Mouse (Mus musculus) urinary bladder, postnatal 14 days (tissue): ENCODE measurements around the gene Srrm1.
A peak's percentile ranks its signal among the peaks of the same experiment; 100 is the strongest.

ENCODE experiments used
- DNase-seq: peaks from one replicate; pipeline ENCODE4 v3.0.0; 2021; ENCODE audit warnings: low spot score

Srrm1 gene

DNA sequence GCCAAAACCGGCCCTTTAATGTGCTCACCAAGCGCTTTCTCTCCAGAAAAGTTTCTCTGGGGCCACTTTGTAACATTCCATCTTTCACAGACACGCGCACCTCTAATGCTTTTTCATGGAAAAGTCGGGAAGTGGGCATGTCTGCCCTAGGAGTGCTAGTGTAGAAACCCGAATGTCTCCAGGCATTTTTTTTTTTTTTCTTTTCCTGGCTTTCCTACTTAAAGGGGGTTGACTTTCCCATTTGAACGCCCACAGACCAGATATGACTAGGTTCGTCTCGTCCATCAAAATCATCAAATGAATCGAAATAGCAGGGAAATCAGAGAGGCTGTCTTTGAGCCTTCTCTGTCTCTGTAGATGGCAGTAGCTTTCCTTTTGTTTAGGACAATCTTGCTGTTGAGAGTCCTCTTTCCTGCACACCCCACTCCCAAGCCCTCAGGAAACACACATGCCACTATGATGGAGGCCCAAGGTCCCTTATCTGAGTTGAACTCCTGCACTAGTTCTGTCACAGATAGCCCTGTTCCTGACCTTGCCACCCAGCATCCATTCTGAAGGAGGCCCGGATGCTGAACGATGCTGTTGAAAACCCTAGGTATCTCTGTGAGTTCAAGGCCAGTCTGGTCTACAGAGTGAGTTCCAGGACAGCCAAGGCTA lies 801 bp upstream of the Srrm1 start:
- DNase-seq = no peak

DNA sequence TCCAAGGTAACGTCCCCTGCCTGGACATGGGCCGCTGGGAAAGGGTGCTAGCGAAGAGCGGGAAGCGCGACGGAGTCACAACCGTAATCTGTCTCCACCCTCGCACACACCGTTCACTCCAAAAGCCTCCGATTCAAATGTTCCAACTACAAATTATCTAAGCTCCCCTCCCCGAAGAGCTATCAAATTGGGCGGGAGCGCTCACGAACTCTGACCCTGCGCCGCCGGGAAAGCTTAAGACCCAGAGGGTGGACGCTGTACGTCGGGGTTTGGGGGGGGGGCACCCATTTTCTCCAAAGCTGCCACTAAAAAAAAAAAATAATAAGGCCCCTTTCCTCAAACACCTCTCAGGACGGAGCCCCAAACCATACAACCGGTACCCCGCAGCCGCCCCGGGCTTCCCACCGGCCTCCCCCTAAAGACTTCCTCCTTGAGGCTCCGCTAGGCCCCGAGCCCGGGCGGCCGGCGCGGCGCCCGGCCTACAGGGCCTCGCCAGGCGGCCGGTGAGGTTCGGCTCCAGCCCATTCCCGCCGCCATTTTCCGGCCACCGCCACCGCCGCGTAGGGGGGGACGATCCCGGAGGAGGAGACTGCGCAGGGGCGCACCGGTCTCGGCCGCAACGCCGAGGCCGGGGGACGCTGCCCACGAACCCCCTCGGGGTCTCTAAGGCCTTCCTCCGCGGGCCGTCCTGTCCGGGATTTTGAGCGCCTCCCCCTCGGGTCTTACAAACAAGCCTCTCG lies 625 bp downstream of the Srrm1 start:
- no peak for DNase-seq

DNA sequence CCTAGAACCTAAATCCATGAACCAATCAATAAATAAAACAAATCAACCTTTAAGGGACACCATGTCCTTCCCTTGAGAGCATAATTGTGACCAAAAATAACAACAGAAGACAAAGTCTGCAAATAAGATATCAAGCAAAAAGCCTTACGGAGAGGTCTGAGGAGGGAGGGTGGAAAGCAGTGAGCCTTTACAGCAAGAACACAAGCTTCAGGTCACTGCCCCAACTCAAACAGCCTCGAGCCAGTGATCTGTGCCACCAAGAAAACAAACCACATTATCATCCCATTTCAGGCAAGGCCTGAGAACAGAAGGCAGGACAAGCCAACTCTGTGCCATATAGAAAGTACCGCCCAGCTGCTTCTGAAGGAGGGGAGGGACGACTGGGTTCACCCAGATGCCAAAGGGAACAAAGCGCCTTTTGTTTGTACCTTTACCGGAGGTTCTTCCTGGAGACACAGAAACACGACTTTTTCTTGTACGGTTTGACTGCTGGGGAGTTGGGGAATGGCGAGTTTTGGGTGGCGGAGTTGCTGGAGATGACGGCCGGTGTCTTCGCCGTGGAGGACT lies 15.7 kb downstream of the Srrm1 start:
- DNase-seq = no peak

DNA sequence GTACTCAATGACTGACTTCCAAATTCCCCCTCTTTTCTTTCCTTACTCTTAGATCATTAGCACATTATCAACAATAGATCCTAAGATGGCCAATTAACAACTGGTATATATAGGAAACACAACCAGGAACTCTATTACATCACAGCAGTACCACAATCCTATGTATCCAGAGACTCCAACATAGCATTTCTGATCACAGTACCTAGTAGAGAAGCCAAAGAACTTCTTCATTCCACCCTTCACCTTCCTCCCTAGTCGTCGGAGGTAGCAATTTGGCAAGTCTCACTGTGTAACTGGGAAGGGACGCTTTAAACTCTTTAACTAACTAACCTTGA lies 17.1 kb downstream of the Srrm1 start:
- DNase-seq = no peak

DNA sequence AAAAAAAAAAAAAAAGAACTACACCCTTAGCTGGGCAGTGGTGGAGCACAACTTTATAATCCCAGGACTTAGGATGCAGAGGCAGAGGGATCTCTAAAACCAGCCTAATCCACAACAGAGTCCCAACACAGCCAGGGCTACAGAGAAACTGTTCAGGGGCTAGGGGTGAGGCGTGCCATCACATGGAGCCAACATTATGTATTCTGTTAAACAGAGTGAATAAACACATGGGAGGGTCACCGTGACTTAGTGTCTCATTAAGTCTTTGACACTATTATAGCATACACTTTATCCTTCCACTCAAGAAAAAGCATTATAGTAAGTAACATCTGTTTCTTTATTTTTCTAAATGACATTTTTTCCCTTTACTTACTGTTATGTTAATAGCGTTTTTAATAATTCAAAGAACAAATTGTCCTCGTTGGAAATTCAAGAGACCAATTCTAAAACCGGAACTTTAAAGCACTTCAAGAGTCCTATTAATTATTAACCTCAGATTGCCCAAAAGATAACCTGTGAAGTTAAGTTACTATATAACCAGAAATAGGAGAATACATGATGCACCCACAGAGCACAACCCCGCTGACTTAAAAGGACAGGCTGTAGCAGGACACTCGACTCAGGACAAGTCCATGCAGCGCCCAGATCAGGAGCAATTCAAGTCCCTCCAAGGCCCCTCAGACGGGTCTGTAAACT lies 17.6 kb downstream of the Srrm1 start:
- peak; percentile 51 for DNase-seq

DNA sequence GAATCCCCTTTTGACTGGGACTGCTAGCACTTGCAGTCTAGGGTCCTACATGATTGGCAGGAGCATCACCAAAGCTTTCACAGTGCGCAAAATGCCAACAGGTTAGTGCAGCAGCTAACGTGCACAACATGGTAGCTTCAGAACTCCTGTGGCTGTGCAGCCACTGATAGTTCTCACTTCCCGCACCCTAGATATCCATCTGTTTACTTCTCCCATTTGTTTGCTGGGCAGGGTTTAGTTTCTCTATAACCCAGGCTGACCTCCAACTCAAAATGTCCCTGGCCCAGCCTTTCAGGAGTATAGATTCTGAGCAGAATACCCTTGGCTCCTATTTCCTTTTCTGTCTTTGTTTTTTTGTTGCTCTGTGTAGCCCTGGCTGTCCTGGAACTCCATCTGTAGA lies 26.7 kb downstream of the Srrm1 start:
- no peak for DNase-seq

DNA sequence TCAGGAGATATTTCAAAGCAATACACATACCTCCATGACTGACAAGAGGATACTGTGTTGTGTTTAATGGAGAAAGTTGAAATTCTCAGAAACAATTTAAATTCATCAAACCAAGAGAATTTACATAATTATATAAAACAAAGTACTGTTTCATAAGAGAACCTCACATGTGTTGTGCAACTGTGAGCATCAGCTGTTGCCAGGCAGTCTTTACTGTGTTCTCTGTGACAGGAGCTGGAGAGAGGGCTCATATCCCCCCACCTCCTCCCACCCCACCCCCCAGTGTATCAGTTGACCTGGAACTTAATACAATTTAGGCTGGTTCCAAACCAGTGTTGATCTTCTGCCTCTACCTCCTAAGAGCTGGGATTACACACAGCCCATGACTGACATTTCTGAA lies 27.1 kb downstream of the Srrm1 start:
- no peak for DNase-seq

DNA sequence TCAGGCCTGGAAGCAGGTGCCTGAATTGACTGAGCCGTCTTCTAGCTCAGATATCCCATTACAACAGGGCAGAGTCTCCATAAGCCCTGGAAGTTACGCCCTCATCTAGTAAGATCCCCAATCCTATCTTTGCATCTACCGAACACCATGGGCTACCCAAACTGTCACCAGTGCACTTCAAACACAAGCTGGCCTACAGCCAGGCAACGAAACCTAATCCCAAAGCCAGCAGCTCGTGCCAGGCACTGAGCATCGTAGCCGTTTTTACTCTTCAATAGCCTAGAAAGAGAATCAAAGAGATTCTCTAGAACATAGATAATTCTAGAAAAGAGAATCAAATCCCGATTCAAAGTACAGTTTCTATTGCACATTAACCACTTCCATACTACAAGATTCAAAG lies 30.1 kb downstream of the Srrm1 start:
- DNase-seq = no peak

DNA sequence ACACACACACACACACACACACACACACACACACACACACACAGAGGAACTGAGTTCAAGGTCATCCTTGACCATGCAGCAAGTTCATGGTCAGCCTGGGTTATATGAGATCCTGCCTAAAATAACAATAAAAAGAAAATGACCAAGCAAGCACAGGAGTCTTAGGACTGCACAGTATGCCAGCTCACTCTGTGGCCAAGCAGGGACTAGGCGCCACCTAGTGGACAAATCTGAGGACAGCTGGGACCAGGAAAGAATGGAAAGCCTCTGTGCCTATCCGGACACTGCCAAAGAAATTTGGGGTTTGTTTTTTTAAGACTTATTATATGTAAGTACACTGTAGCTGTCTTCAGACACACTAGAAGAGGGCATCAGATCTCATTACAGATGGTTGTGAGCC lies 35.2 kb downstream of the Srrm1 start:
- DNase-seq = peak; percentile 78

DNA sequence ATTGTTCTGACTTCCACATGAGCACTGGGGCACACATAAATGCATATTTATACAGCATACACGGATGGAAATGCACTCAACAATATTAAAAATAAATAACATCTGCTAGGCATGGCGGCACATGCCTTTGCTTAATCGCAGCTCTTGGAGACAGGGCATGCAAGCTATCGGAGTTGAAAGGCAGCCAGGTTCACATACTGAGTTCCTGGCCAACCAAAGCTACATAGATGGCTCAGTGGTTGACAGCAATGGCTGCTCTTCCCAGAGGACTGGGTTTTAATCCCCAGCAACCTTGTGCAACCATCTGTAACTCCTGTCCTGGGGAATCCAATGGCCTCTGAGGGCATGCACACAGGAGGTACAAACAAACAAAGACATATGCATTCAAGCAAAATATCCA lies 35.6 kb downstream of the Srrm1 start:
- no peak for DNase-seq

DNA sequence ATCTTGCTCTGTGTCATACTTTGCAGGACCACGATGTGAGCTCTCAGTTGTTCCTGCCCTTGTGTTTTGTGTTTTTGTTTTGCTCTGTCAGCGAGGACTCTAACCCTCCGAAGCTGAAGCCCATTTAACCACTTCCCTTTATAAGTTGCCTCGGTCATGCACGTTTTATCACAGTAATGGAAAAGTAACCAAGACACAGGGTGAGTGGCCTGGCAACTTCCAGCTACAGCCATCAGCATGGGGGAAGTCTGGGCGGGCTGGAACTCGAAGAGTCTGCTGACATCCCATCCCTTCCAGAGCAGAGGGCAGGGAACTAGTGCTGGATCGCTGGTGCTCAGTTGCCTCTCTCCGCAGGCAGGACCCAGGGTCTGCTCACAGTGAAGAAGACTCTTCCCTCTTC lies 37.8 kb downstream of the Srrm1 start:
- DNase-seq = no peak

DNA sequence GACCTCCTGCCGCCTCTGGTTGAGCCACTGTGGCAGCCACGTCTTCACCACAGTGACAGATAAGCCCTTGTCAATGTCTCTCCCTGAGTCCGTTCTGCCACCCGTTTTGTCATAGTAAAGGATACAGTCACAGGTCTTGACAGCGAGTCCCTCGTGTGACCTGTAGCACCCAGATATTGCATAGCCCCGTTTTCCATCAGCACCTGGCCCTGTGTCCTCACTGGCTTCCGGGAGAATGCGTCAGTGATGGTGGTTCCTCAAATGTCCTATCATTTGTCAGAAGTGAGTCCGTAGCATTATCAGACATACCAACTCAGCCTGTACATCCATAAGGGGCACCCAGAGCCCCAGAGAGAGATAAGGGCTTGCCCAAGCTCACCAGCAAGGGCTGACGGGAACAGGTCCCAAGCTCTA lies 38.7 kb downstream of the Srrm1 start:
- no peak for DNase-seq

DNA sequence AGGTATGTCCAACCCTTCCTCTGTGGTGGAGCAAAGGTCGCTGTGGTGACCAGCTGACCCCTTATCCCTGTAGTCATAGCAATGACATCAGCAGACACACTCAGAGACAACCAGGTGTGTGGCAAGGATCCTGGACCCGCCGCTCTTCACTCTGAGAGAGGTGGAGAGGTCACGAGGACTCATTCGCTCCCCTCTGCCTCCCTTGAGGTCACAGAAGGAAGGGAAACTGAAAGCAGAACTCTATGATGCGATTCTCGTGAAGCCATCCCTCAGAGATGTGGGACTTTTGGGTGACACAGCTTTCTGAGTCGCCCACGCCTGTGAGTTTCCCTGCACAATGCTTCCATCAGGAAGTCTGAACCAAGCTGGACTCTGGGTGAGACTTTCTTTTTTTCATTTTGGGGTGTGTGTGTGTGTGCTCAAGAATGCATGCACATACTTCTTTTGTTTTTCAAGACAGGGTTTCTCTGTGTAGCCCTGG lies 39.3 kb downstream of the Srrm1 start:
- DNase-seq = no peak

DNA sequence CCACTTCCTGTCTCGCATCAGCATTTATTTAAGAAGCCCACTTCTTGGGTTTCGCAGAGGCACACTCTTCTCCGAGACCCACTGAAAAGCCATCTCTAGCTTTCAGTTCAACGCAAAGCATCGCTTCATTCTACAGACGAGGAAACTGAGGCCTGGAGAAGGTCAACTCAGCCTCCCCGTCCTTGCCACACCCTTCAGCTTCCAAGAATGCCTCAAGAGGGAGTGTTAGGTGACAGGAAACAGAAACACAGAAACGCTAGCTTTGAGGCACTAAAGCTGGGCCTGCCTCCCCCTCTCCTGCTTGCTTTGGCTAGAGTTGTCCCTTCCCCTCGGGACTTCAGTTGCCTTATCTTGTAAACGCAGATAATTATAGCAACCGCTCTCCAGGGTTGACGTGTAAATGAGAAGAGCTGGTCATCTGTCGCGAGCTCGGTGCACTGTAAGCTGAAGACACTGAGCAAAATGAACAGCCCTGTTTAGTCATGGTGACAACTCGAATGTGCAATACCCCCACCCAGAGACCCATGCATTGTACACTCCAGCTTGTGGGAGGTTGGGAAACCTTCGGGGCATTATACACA lies 39.9 kb downstream of the Srrm1 start:
- no peak for DNase-seq

DNA sequence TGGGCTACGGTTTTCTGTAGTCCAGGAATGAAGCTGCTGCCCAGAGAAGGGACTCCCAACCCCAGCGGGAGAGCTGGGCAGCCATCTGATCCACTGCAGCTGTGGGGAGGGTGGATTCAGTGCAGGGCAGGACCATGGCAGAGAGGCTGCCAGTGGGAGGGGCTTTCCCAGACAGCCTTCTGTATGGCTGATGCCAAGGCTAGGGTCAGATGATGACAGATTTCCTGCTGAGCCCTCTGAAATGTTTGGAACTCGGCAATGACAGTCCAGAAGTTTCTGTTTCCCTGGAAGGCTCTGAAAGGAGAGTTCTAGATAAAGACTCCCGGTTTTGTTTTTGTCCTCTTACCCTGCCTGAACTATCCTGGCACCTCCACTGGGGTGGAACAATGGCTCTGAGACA lies 40.4 kb downstream of the Srrm1 start:
- peak; percentile 58 for DNase-seq

DNA sequence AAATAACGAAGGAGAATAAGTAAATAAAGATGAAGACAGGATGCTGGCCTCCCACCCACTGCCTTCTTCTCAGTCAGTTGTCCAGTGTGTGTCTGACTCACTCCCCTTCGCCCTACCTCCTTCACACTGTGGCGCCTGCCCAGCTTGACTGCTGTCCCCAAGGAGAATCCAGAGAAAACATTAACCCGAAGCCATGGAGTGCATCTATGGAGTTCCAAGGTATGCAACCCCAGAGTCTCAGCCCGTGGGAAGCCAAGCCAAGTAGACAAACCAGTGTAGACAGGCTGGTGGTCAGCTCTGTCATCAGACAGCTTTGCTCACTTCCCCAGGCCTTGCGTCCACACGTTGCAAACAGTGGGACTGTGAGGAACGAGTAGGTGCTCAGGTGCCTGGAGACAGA lies 42.8 kb downstream of the Srrm1 start:
- DNase-seq = no peak

DNA sequence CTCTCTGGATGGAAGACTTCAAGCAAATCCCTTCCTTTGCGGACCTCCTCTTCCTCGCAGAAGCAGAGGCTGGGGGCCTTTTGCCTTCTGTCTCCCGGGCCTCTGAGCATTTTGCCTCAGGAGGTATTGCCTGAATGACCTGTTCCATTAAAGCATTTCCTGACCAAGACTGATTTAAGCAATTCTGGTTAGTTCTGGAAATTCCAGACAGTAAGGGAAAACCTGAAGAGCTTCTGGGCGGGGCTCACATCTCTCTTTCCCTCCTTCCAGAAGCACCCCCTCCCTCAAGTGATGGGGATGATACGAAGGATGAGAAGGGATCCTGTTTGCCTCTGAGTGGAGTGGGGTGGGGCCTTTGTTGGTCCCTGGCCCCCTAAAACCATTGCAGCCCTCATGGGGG lies 43.4 kb downstream of the Srrm1 start:
- no peak for DNase-seq

DNA sequence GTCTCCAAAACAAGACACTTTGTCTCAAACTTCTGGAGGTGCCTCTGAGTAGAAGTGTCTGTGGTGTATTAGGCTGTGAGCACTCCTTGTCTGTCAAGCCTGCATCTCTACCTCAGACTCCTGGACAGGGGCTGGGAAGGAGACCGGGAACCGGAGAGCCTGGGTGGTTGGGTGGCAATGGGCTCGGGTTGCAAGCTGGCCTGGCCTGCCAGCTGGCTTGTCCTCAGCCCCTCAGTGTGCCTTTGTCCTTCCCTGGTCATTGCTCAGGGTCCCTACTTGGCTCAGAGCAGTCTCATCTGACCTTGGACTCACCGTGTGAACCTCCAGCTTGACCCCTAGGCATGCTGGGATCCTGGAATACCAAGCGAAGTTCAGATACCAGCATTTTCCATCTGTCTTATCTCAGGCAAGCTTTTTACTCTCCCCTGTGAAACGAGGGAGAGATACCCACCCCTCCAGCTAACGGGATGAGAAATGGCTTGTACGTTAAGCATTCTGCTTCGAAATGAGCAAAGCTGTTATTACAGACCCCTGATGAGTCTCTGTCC lies 43.9 kb downstream of the Srrm1 start:
- no peak for DNase-seq

DNA sequence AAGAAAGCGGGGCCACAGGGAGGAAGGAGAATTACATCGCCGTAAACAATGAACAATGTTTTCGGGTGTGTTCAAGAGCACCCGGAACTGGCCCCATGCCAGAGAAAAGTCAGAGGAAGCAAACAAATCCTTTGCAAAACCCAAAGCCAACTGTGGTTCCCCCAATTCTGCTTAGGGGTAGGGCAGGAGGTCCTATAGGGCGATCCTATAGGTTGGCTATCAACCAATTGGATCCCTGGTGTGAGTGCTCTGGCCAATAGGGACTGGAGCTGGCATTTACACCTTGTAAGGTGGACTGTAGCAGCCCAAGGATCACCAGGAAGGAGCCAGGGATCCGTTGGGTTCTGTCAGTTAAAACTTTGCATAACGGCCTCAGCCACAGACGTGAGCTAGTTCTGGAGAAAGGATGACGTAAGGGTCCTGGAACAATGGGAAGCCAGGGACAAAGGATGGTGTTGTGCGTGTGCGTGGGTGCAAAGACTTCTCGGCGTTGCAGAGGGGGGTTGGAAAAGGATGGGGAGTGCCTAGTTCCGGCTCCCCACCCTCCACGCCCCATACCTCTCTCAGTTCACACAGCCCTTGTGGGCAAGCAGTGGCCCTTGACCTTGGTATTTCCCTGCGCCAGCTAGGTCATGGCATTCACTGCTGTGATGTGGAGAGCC lies 46.0 kb downstream of the Srrm1 start:
- DNase-seq = no peak

DNA sequence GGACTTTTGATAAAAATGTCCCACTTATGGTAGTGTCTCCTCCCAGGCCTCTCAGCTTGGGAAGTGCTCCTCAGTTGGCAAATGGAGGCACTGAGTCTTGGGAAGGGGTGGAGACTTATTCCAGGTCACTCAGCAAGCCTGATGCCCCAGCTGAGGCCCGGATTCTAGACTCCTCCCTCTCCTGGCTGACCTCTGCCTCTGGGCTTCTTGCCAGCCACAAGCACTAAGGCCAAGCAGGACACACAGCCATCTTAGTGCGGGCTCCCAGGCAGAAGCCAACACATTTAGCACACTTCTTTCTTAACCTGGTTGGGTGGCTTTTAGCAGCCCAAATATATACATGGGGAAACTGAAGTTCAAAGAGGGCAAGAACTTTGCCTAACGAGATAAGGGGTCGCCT lies 46.6 kb downstream of the Srrm1 start:
- DNase-seq = no peak

DNA sequence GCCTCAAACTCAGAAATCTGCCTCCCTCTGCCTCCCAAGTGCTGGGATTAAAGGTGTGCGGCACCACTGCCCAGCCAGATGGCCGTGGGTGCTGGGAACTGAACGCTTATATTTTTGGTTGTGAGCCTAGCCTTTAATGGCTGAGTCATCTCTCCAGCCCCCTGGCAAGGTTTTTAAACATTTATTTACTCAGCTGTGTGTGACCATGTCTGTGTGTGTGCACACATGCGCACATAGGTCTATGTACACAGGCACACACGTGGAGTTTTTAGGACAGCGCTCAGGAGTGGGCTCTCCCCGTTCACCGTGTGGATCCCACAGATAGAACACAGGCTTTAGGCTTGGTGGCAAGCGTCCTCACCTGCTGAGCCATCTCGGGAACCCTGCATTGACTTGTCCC lies 50.9 kb downstream of the Srrm1 start:
- DNase-seq = no peak

DNA sequence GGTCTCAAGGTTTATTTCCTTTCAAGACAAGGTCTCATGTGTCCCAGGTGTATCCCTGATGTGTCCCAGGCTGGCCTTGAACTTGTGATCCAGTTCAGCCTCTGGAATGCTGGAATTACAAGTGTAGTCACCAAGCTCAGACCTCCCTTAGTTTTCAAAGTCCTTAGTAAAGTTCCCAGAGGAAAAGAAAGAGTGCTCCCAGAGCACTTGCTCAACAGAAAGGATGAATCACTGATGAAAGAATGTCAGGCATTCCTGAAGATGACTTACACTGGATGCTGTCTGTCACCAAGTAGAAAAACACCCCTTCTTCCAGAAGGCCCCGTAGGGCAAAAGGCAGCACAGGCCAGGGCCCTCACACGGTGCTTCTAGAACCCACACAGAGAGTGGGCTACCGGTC lies 52.0 kb downstream of the Srrm1 start:
- no peak for DNase-seq
